Mouse (Mus musculus): Measurements from ENCODE around the gene Bahcc1.

Gene Bahcc1

GRCm38 (mm10) chr11:120293714-120294113, 61.0 kb downstream of the Bahcc1 start:
- in situ Hi-C loops (cut with MboI, MseI) = no loop called here

- in situ Hi-C loops (cut with MboI, MseI) = no loop called here
Measured at GRCm38 (mm10) chr11:120296305-120297144, 63.8 kb downstream of the Bahcc1 start.

- in situ Hi-C loops (cut with MboI, MseI) = no loop called here
Measured at GRCm38 (mm10) chr11:120297767-120298166, 65.0 kb downstream of the Bahcc1 start.

GRCm38 (mm10) chr11:120298441-120299141, 65.8 kb downstream of the Bahcc1 start:
- in situ Hi-C loops (cut with MboI, MseI) = no loop called here

GRCm38 (mm10) chr11:120299484-120299883, 66.7 kb downstream of the Bahcc1 start:
- in situ Hi-C loops (cut with MboI, MseI) = no loop called here

- in situ Hi-C loops (cut with MboI, MseI) = no loop called here
Measured at GRCm38 (mm10) chr11:120303119-120303518, 70.4 kb downstream of the Bahcc1 start.

- in situ Hi-C loops (cut with MboI, MseI) = no loop called here
Measured at GRCm38 (mm10) chr11:120303559-120304349, 71.0 kb downstream of the Bahcc1 start.

- in situ Hi-C loops (cut with MboI, MseI) = no loop called here
Measured at GRCm38 (mm10) chr11:120304350-120304694, 71.6 kb downstream of the Bahcc1 start.

GRCm38 (mm10) chr11:120304886-120305534, 72.3 kb downstream of the Bahcc1 start:
- in situ Hi-C loops (cut with MboI, MseI) = loop anchor here (5.0 kb wide), 1 partner anchor 47 kb away; no protein-coding TSS in a partner anchor

GRCm38 (mm10) chr11:120305535-120306365, 73.0 kb downstream of the Bahcc1 start:
- in situ Hi-C loops (cut with MboI, MseI) = loop anchor here (5.0 kb wide), 1 partner anchor 47 kb away; no protein-coding TSS in a partner anchor

GRCm38 (mm10) chr11:120306366-120307131, 73.8 kb downstream of the Bahcc1 start:
- in situ Hi-C loops (cut with MboI, MseI) = loop anchor here (5.0 kb wide), 1 partner anchor 46 kb away; no protein-coding TSS in a partner anchor

- in situ Hi-C loops (cut with MboI, MseI) = loop anchor here (5.0 kb wide), 1 partner anchor 45 kb away; no protein-coding TSS in a partner anchor
Measured at GRCm38 (mm10) chr11:120307132-120307413, 74.3 kb downstream of the Bahcc1 start.

- in situ Hi-C loops (cut with MboI, MseI) = loop anchor here (5.0 kb wide), 1 partner anchor 45 kb away; no protein-coding TSS in a partner anchor
Measured at GRCm38 (mm10) chr11:120307566-120308430, 75.1 kb downstream of the Bahcc1 start.

GRCm38 (mm10) chr11:120308441-120309320, 75.9 kb downstream of the Bahcc1 start:
- in situ Hi-C loops (cut with MboI, MseI) = loop anchor here (5.0 kb wide), 1 partner anchor 44 kb away; no protein-coding TSS in a partner anchor

- in situ Hi-C loops (cut with MboI, MseI) = no loop called here
Measured at GRCm38 (mm10) chr11:120310813-120311312, 78.1 kb downstream of the Bahcc1 start.

- in situ Hi-C loops (cut with MboI, MseI) = no loop called here
Measured at GRCm38 (mm10) chr11:120311561-120311960, 78.8 kb downstream of the Bahcc1 start.

- in situ Hi-C loops (cut with MboI, MseI) = no loop called here
Measured at GRCm38 (mm10) chr11:120312069-120312468, 79.3 kb downstream of the Bahcc1 start.
